Mouse (Mus musculus) B cell, adult (primary cell): Measurements from ENCODE around the gene 2010315B03Rik. TPM values are rescaled to one million over a fixed set of nuclear protein-coding genes. Genes with fewer than 3 reads are reported as not detected.

Experiments used
- total RNA-seq: library from RNA; stranded (reverse); gene quantifications from 4 replicates; pipeline ENCODE4 v1.2.4, GENCODE M21; 2023; ENCODE audit not compliant: inconsistent age

Gene 2010315B03Rik
- 23.3 to 26.5 TPM (median 24.4 TPM) in 4 replicates for total RNA-seq

GRCm38 (mm10) chr9:124312171-124313142, at the start of gene 2010315B03Rik:
Gene 2010315B03Rik (minus strand): TSS chr9:124312696.

Other genes starting within 250 kb of the 2010315B03Rik start
- 0.22 to 0.57 TPM (median 0.42 TPM) in 4 replicates for gene Ccr2, start 210.7 kb downstream of the 2010315B03Rik start, total RNA-seq
- gene Ccr5, start 191.2 kb downstream of the 2010315B03Rik start, total RNA-seq, result 6.1 to 9.1 TPM (median 8.4 TPM) in 4 replicates
- gene Ppp2r3d, start 164.2 kb upstream of the 2010315B03Rik start, total RNA-seq, result 364 to 405 TPM (median 393 TPM) in 4 replicates
- gene Gm21836, start 181.1 kb upstream of the 2010315B03Rik start, total RNA-seq, result not detected in 4 replicates